Mouse (Mus musculus) hindbrain, postnatal 0 days (tissue): ENCODE data around the gene Plac1. TPM values are rescaled to one million over a fixed set of nuclear protein-coding genes. Genes with fewer than 3 reads are reported as not detected.

ENCODE experiments used
- ATAC-seq: fragments of 200-750 bp; cut with Nextera tagmentation; 2 replicates; pipeline ENCODE4 v1.8.0; 2017; ENCODE audit warnings: mild to moderate bottlenecking, moderate TSS enrichment, moderate library complexity
- DNase-seq: peaks from one replicate; pipeline ENCODE4 v3.0.0-alpha.2; 2015; ENCODE audit warnings: low spot score
- H3K27ac ChIP-seq: fragments of 300-500 bp; sonication (generic); 2 replicates; pipeline ENCODE4 v1.5.1; 2014; ENCODE audit warnings: mild to moderate bottlenecking
- H3K27me3 ChIP-seq: fragments of 300-500 bp; sonication (generic); 2 replicates; pipeline ENCODE4 v1.6.1; 2014; ENCODE audit warnings: low read length, mixed read lengths; ENCODE audit not compliant: insufficient read depth
- H3K36me3 ChIP-seq: fragments of 300-500 bp; sonication (generic); 2 replicates; pipeline ENCODE4 v1.6.1; 2014; ENCODE audit warnings: low read length, mixed read lengths; ENCODE audit not compliant: insufficient read depth
- H3K4me1 ChIP-seq: fragments of 300-500 bp; sonication (generic); 2 replicates; pipeline ENCODE4 v1.6.1; 2014; ENCODE audit warnings: antibody characterized with exemption, low read length, mixed read lengths; ENCODE audit not compliant: insufficient read depth
- H3K4me2 ChIP-seq: fragments of 300-500 bp; sonication (generic); 2 replicates; pipeline ENCODE4 v1.6.1; 2014; ENCODE audit warnings: low read depth, mild to moderate bottlenecking, low read length, moderate library complexity, mixed read lengths
- H3K4me3 ChIP-seq: fragments of 300-500 bp; sonication (generic); 2 replicates; pipeline ENCODE4 v1.5.1; 2014; ENCODE audit warnings: low read length
- H3K9ac ChIP-seq: fragments of 300-500 bp; sonication (generic); replicated peaks from 2 replicates; pipeline ENCODE4 v1.6.1; 2014; ENCODE audit warnings: mild to moderate bottlenecking, low read length, moderate library complexity, mixed read lengths
- H3K9me3 ChIP-seq: fragments of 300-500 bp; sonication (generic); 2 replicates; pipeline ENCODE4 v1.6.1; 2016; ENCODE audit warnings: low read length, mixed read lengths
- CTCF ChIP-seq: IDR thresholded peaks from 2 replicates; pipeline ENCODE4 v1.5.1; 2016; ENCODE audit warnings: antibody characterized with exemption, control low read depth, low read depth
- whole genome bisulfite sequencing: fragments of 180-500 bp; shearing (Covaris S2); extraction: QIAGEN DNeasy Blood & Tissue Kit; methylation state at CpG from one replicate; pipeline ENCODE4 v1.1.7; 2014; 5-methylcytosine and 5-hydroxymethylcytosine counted together
- polyA plus RNA-seq: library from polyadenylated mRNA; unstranded; fragments of >200 nt; fragmentation: Nextera tagmentation; extraction: Ambion mirVana; gene quantifications from 2 replicates; pipeline ENCODE4 v1.2.1, GENCODE M21; 2015
- total RNA-seq: library from RNA; depleted of rRNA; stranded (reverse); fragments of >200 nt; gene quantifications from 2 replicates; pipeline ENCODE4 v1.2.3, GENCODE M21; 2014

Plac1 gene
- total and polyA plus RNA-seq, 2 experiments from 2014 or later, result not detected

GRCm38 (mm10) chrX:53204690-53205311 lies 35.1 kb downstream of the Plac1 start:
- no peak for TF ChIP-seq CTCF
- Histone ChIP-seq H3K9ac (no peak overlapping the region), H3K4me3 (no peak overlapping the region), H3K4me1 (no peaks in the 10 kb centered on the region), H3K9me3 (no peaks in the 10 kb centered on the region), H3K4me2 (no peak overlapping the region), H3K36me3 (no peaks in the 10 kb centered on the region), H3K27me3 (no peaks in the 10 kb centered on the region), H3K27ac (no peak overlapping the region)
- ATAC-seq, result no peak
- DNase-seq, result no peak
- 58% methylated on average over 3 of the region's 3 CpGs for WGBS

GRCm38 (mm10) chrX:53201616-53202015 lies 38.3 kb downstream of the Plac1 start:
- Histone ChIP-seq H3K9me3 (no peaks in the 10 kb centered on the region), H3K36me3 (no peaks in the 10 kb centered on the region), H3K27me3 (no peaks in the 10 kb centered on the region), H3K27ac (no peak overlapping the region), H3K4me2 (no peak overlapping the region), H3K4me1 (no peaks in the 10 kb centered on the region), H3K9ac (no peak overlapping the region), H3K4me3 (no peak overlapping the region)
- no peak for DNase-seq
- TF ChIP-seq CTCF, result no peak
- WGBS, result 76% methylated on average over 5 of the region's 5 CpGs
- no peak for ATAC-seq

- no peak for TF ChIP-seq CTCF
- no peak overlapping the region for H3K27ac ChIP-seq
- ATAC-seq, result no peak
Measured at GRCm38 (mm10) chrX:53197681-53198080, 42.2 kb downstream of the Plac1 start.

GRCm38 (mm10) chrX:53196392-53196791 lies 43.5 kb downstream of the Plac1 start:
- no peak for DNase-seq
- Histone ChIP-seq H3K9me3 (no peaks in the 10 kb centered on the region), H3K9ac (no peak overlapping the region), H3K4me1 (no peaks in the 10 kb centered on the region), H3K36me3 (no peaks in the 10 kb centered on the region), H3K4me3 (no peak overlapping the region), H3K27ac (no peak overlapping the region), H3K4me2 (no peak overlapping the region), H3K27me3 (no peaks in the 10 kb centered on the region)
- no peak for TF ChIP-seq CTCF
- ATAC-seq, result no peak
- WGBS, result 61% methylated on average over 5 of the region's 5 CpGs

More at GRCm38 (mm10) chrX:53197681-53198080, 42.2 kb downstream of the Plac1 start:
- WGBS, result 88% methylated on average over 4 of the region's 4 CpGs
- H3K9me3 ChIP-seq, result no peaks in the 10 kb centered on the region
- H3K4me2 ChIP-seq, result no peak overlapping the region
- DNase-seq, result no peak
- no peaks in the 10 kb centered on the region for H3K36me3 ChIP-seq
- H3K4me3 ChIP-seq, result no peak overlapping the region
- H3K4me1 ChIP-seq, result no peaks in the 10 kb centered on the region
- H3K9ac ChIP-seq, result no peak overlapping the region
- H3K27me3 ChIP-seq, result no peaks in the 10 kb centered on the region

GRCm38 (mm10) chrX:53188692-53189091 lies 51.2 kb downstream of the Plac1 start:
- TF ChIP-seq CTCF, result no peak
- 92% methylated on average over 1 of the region's 1 CpGs for WGBS
- Histone ChIP-seq H3K36me3 (no peaks in the 10 kb centered on the region), H3K4me2 (no peak overlapping the region), H3K9ac (no peak overlapping the region), H3K27me3 (no peaks in the 10 kb centered on the region), H3K4me1 (no peaks in the 10 kb centered on the region), H3K4me3 (no peak overlapping the region), H3K9me3 (no peaks in the 10 kb centered on the region), H3K27ac (no peak overlapping the region)
- DNase-seq (no peak), ATAC-seq (no peak)

- ATAC-seq (no peak), DNase-seq (no peak)
- H3K9ac ChIP-seq, result no peak overlapping the region
- no peak overlapping the region for H3K27ac ChIP-seq
- no peaks in the 10 kb centered on the region for H3K4me1 ChIP-seq
- no peak overlapping the region for H3K4me2 ChIP-seq
- H3K36me3 ChIP-seq, result no peaks in the 10 kb centered on the region
- H3K27me3 ChIP-seq, result no peaks in the 10 kb centered on the region
- WGBS, result 75% methylated on average over 3 of the region's 3 CpGs
- H3K9me3 ChIP-seq, result no peaks in the 10 kb centered on the region
- no peak overlapping the region for H3K4me3 ChIP-seq
- TF ChIP-seq CTCF, result no peak
Measured at GRCm38 (mm10) chrX:53179801-53180200, 60.1 kb downstream of the Plac1 start.

- H3K4me3 ChIP-seq, result no peak overlapping the region
- H3K27me3 ChIP-seq, result no peaks in the 10 kb centered on the region
- no peaks in the 10 kb centered on the region for H3K4me1 ChIP-seq
- no peak overlapping the region for H3K9ac ChIP-seq
- ATAC-seq, result no peak
- no peak for TF ChIP-seq CTCF
- no peaks in the 10 kb centered on the region for H3K9me3 ChIP-seq
- H3K4me2 ChIP-seq, result no peak overlapping the region
- no peak overlapping the region for H3K27ac ChIP-seq
- DNase-seq, result no peak
- WGBS, result 91% methylated on average over 5 of the region's 5 CpGs
- no peaks in the 10 kb centered on the region for H3K36me3 ChIP-seq
Measured at GRCm38 (mm10) chrX:53176296-53176695, 63.6 kb downstream of the Plac1 start.
